Mouse (Mus musculus) ES-E14 (cell line): ENCODE data around the gene Grb2. TPM values are rescaled to one million over a fixed set of nuclear protein-coding genes. Genes with fewer than 3 reads are reported as not detected.

Source experiments
- DNase-seq: peaks from one replicate; pipeline ENCODE4 v3.0.0-alpha.2; 2013; ENCODE audit warnings: low read depth, low spot score
- H3K27ac ChIP-seq: 2 replicates; pipeline ENCODE4 v1.5.1; 2012; ENCODE audit warnings: low read depth, mild to moderate bottlenecking, low read length, moderate library complexity, mixed read lengths; ENCODE audit not compliant: poor library complexity, insufficient read depth, severe bottlenecking
- H3K36me3 ChIP-seq: 2 replicates; pipeline ENCODE4 v1.6.1; 2012; ENCODE audit warnings: mild to moderate bottlenecking, low read length, moderate library complexity, mixed read lengths; ENCODE audit not compliant: control insufficient read depth, poor library complexity, insufficient read depth, severe bottlenecking
- H3K4me1 ChIP-seq, 2 experiments: fragments of 150-350 bp in 1 of 2; sonication (generic) in 1 of 2; 2 replicates each; pipeline ENCODE4 v1.6.1; 2012; ENCODE audit warnings: low read length in 2 of 2, mild to moderate bottlenecking in 1 of 2, mixed read lengths in 1 of 2; ENCODE audit not compliant: control insufficient read depth in 2 of 2, insufficient read depth in 2 of 2, poor library complexity in 1 of 2
- H3K4me3 ChIP-seq, 2 experiments: fragments of 150-350 bp in 1 of 2; sonication (generic) in 1 of 2; 2 replicates each; pipeline ENCODE4 v1.5.1; 2012; ENCODE audit warnings: low read length in 2 of 2, low read depth in 1 of 2, mild to moderate bottlenecking in 1 of 2, mixed read lengths in 1 of 2; ENCODE audit not compliant: insufficient read depth in 1 of 2, poor library complexity in 1 of 2, severe bottlenecking in 1 of 2
- H3K9ac ChIP-seq: 2 replicates; pipeline ENCODE4 v1.6.1; 2012; ENCODE audit warnings: low read depth, mild to moderate bottlenecking, low read length, mixed read lengths; ENCODE audit not compliant: poor library complexity, insufficient read depth, severe bottlenecking
- H3K9me3 ChIP-seq: fragments of 150-350 bp; sonication (generic); 2 replicates; pipeline ENCODE4 v1.6.1; 2012; ENCODE audit warnings: low read depth, mild to moderate bottlenecking, low read length; ENCODE audit not compliant: control insufficient read depth, insufficient read depth
- CHD2 ChIP-seq: IDR thresholded peaks from 2 replicates; pipeline ENCODE4 v1.6.1; 2014; ENCODE audit warnings: mild to moderate bottlenecking, low read depth, low read length, inconsistent platforms
- HCFC1 ChIP-seq: IDR thresholded peaks from 2 replicates; pipeline ENCODE4 v1.6.1; 2012; ENCODE audit warnings: low read length, inconsistent platforms, borderline replicate concordance; ENCODE audit not compliant: insufficient read depth
- MAFK ChIP-seq: IDR thresholded peaks from 2 replicates; pipeline ENCODE4 v1.6.1; 2014; ENCODE audit warnings: mild to moderate bottlenecking, low read depth, low read length, inconsistent platforms; ENCODE audit not compliant: insufficient read depth
- ZC3H11A ChIP-seq: IDR thresholded peaks from 2 replicates; pipeline ENCODE4 v1.6.1; 2012; ENCODE audit warnings: low read depth, mild to moderate bottlenecking, inconsistent platforms, low read length, borderline replicate concordance
- ZNF384 ChIP-seq: IDR thresholded peaks from 2 replicates; pipeline ENCODE4 v1.6.1; 2012; ENCODE audit warnings: low read depth, low read length, inconsistent platforms
- in situ Hi-C, 2 experiments: fragments of 600-800 bp; cut with MboI; formaldehyde crosslinking; loops; one replicate each; pipeline ENCODE4 v1.15.1; 2025; ENCODE audit warnings: low sequenced_read_pairs in 2 of 2, inconsistent platforms in 1 of 2; ENCODE audit not compliant: unreplicated experiment in 2 of 2
- total RNA-seq: library from RNA; depleted of rRNA; stranded (reverse); fragments of 300-350 nt; gene quantifications from 2 replicates; pipeline ENCODE4 v1.2.3, GENCODE M21; 2012

The Grb2 gene
- total RNA-seq, 1 experiment, result 24.4 TPM

DNA sequence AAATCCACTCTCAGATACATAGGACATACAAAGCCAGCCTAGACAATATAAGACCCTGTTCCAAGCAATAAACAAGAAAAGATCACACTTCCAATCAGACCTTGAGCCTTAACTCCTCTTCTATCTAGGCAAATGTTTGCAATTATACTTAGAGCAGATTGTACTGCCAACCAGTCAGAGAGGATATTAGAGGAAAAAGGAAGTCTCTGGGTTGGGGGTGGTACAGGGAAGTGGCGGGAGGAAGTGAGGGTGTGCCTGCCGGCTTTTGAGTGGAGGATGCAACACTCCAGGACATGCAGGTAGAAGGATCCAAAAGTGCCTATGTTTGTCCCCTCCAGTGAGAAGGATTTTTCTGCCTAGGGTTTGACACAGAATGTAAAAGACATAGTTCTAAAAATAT is 3.9 kb upstream of the Grb2 start:
- Histone ChIP-seq H3K9me3 (no peaks in the 10 kb centered on the region), H3K4me1 (peaks cover 0 to 5% of the 10 kb centered on the region in 2 experiments; a peak in 1 of 4 replicates), H3K27ac (no peak overlapping the region), H3K9ac (no peak overlapping the region), H3K36me3 (no peaks in the 10 kb centered on the region), H3K4me3 (no peak overlapping the region)
- TF ChIP-seq MAFK, result no peak
- TF ChIP-seq ZNF384, result no peak
- TF ChIP-seq HCFC1, result no peak
- no peak for TF ChIP-seq CHD2
- TF ChIP-seq ZC3H11A, result no peak
- in situ Hi-C loops, result no loop called here
- no peak for DNase-seq

DNA sequence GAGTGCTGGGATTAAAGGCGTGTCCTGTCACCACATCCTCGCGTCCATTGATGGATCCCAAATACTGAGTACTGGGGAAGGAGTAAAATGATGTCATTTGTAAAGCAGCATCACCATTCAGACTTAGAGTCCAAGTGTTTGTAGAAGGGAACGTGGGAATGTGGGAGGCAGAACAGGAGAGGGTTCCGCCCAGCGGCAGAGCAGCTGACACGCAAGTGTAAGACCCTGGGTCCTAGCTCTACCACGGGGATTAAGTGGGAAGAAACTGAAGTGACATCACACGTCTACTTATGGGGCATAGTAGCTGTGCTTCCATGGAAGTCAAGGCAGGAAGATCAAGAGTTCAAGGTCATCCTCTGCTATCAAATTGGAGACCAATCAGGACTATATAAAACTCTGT is 2.7 kb upstream of the Grb2 start:
- no peak overlapping the region for H3K27ac ChIP-seq

DNA sequence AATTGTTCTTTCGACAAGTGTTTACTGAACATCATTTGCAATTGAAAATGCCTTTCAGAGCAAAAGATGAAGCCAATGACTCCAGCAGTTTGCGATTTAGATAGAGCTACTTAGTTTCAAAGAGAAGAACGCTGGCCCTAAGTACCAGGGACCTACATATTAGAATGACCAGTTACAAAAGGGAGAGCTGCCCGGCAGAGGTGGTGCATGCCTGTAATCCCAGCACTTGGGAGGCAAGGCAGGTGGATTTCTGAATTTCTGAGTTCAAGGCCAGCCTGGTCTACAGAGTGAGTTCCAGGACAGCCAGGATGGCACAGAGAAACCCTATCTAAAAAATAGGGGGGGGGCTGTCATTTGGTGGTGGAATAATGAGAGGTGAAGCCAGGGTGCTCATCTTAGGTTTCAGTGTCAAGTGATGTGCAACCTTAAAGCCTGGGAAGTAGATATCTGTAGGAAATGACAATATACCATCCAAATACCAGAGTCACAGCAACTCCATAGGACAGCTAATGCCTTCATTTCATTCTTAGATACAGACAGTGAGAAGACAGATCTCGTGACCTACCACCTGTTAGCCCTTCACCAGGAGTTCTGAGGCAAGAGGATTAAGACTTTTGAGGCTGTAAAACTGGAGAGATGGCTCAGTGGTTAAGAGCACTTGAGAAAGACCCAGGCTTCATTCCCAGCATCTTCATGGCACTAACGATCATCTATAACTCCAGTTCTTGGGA is 1.6 kb upstream of the Grb2 start:
- no peak for DNase-seq
- H3K4me1 ChIP-seq, result peaks cover 4 to 7% of the 10 kb centered on the region in 2 experiments; a peak in 2 of 4 replicates
- H3K36me3 ChIP-seq, result no peaks in the 10 kb centered on the region
- H3K9ac ChIP-seq, result no peak overlapping the region
- no peak for TF ChIP-seq MAFK
- no peaks in the 10 kb centered on the region for H3K9me3 ChIP-seq
- H3K4me3 ChIP-seq, result peak overlapping the region in 1 of 2 experiments; percentile 72; a peak in 2 of 4 replicates
- in situ Hi-C loops, result no loop called here
- H3K27ac ChIP-seq, result no peak overlapping the region

More for the DNA sequence above, 2.7 kb upstream of the Grb2 start:
- H3K36me3 ChIP-seq, result no peaks in the 10 kb centered on the region
- H3K9ac ChIP-seq, result no peak overlapping the region
- no peak for DNase-seq
- peaks cover 2% of the 10 kb centered on the region in 2 experiments; a peak in 2 of 4 replicates for H3K4me1 ChIP-seq
- H3K9me3 ChIP-seq, result no peaks in the 10 kb centered on the region
- in situ Hi-C loops, result no loop called here
- H3K4me3 ChIP-seq, result no peak overlapping the region
- TF ChIP-seq MAFK (no peak), ZNF384 (no peak), CHD2 (no peak), ZC3H11A (no peak), HCFC1 (no peak)

DNA sequence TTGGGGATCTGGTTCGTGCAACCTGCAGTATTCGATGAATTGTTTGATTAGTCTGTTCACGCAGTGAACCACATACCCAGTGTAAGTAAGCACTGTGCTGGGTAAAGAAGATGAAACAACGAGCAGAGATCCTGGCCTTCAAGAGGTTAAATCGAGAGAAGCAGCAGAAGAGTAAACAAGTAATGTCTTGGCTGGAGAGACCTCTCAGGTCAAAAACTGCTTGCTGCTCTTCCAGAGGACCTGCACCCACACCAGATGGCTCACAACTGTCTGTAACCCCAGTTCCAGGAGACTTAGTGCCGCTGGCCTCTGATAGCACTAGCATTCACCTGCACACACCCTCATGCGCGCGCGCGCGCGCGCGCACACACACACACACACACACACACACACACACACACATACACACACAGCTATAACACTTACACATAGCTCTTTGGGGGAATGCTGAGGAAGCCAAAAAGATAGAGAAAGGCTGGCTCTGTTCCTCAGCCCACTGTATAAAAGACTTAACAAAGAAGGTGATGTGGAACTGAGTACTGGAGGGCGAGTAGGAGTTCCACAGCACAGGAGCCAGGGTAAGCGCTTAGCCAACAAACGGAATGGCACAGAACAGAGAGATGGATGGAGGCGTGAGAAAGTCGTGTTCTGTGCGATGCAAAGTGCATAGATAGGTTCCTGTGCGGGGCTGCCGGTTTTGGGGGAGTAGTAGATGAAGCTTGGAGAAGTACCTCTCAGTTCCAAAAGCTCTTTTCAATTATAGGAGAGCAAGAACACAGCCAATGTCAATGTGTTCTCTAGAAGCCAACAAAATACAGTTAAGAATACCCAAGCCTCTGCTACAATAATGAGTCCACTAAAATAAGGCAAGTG is 795 bp upstream of the Grb2 start:
- Histone ChIP-seq H3K9ac (peak overlapping the region; percentile 70), H3K27ac (no peak overlapping the region; the same call in 1 of the 2 replicates), H3K36me3 (no peaks in the 10 kb centered on the region), H3K4me3 (peak overlapping the region; percentile 65 to 72), H3K4me1 (peaks cover 4 to 7% of the 10 kb centered on the region in 2 experiments; a peak in 2 of 4 replicates), H3K9me3 (no peaks in the 10 kb centered on the region)
- TF ChIP-seq CHD2, result no peak
- TF ChIP-seq HCFC1, result no peak
- TF ChIP-seq MAFK, result no peak
- TF ChIP-seq ZC3H11A, result no peak
- TF ChIP-seq ZNF384, result no peak
- in situ Hi-C loops, result no loop called here
- no peak for DNase-seq
